Mouse (Mus musculus) kidney, adult 2 months (tissue): ENCODE results near the gene Rai1. TPM values are rescaled to one million over a fixed set of nuclear protein-coding genes. Genes with fewer than 3 reads are reported as not detected.

ENCODE experiments used
- DNase-seq: peaks from one replicate; pipeline ENCODE4 v3.0.0; 2021
- H3K27ac ChIP-seq: fragments of 200-500 bp; 2 replicates; pipeline ENCODE4 v1.5.1; 2012; ENCODE audit warnings: low read depth, low read length, control low read depth, inconsistent platforms; ENCODE audit not compliant: insufficient read depth
- H3K27me3 ChIP-seq: fragments of 200-500 bp; replicated peaks from 2 replicates; pipeline ENCODE4 v1.6.1; 2012; ENCODE audit warnings: mild to moderate bottlenecking, moderate library complexity, low read length, inconsistent platforms; ENCODE audit not compliant: control insufficient read depth, insufficient read depth
- H3K36me3 ChIP-seq: fragments of 200-500 bp; 2 replicates; pipeline ENCODE4 v1.6.1; 2012; ENCODE audit warnings: mild to moderate bottlenecking, moderate library complexity, low read length, inconsistent platforms; ENCODE audit not compliant: control insufficient read depth, insufficient read depth
- H3K4me1 ChIP-seq: fragments of 200-500 bp; 2 replicates; pipeline ENCODE4 v1.6.1; 2011; ENCODE audit warnings: low read length; ENCODE audit not compliant: control insufficient read depth, insufficient read depth
- H3K4me3 ChIP-seq: fragments of 200-500 bp; 2 replicates; pipeline ENCODE4 v1.5.1; 2011; ENCODE audit warnings: mild to moderate bottlenecking, low read depth, low read length, control low read depth; ENCODE audit not compliant: insufficient read depth
- CTCF ChIP-seq: fragments of 200-500 bp; conservative IDR thresholded peaks from 2 replicates; pipeline ENCODE4 v1.5.1; 2011; ENCODE audit warnings: low read depth, mild to moderate bottlenecking, control low read depth, low read length, moderate library complexity, mixed read lengths; ENCODE audit not compliant: insufficient read depth, insufficient read length
- POLR2A ChIP-seq: fragments of 200-500 bp; IDR thresholded peaks from one replicate; pipeline ENCODE4 v1.6.1; 2011; ENCODE audit warnings: low read depth, low read length, control low read depth
- WGBS: fragments of 180-500 bp; shearing (Covaris S2); methylation state at CpG from one replicate; pipeline ENCODE4 v1.1.7; 2018; 5-methylcytosine and 5-hydroxymethylcytosine counted together
- polyA plus RNA-seq: library from polyadenylated mRNA; depleted of rRNA; stranded (reverse); fragments of >200 nt; gene quantifications from 2 replicates; pipeline ENCODE4 v1.2.3, GENCODE M21; 2012

Gene Rai1
- polyA plus RNA-seq, 1 experiment: 26.1 TPM

DNA sequence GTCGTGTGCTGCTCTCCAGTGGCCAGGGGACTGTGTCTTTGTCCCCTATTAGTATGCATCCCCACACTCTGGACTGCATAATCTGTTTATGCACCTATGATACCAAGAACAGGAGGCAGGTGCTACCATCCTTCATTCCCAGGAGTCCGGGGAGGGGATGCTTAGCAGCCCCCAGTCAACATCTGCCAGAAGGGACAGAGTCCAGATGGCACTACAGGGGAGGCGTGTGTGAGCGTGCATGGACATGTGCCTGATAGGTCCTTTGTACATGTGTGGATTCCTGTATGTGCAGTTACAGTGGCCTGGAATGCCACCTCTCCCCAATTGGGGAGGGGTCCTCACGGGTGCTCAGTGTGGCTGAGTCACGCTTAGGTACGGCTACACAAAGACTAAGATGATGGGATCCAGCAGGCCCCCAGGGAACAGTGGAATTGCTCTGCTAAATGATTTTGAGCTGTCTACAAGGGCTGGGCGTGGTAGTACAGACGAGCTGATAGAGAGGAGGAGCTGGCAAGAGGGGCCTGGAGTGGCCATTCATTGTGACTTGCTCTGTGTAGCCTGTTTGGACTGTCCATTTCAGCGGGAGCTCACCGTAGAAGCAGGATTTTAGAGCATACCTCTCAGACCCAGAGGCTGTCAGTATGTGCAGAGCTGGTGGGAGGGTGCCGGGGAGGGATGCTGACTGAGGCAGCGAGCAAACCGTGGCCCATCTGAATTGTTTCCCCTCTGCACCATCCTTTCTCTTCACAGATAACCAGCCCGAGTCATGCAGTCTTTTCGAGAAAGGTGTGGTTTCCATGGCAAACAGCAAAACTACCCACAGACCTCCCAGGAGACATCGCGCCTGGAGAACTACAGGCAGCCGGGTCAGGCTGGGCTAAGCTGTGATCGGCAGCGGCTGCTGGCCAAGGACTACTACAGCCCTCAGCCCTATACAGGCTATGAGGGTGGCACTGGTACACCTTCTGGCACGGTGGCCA is 79.8 kb downstream of the Rai1 start:
- WGBS: 79% methylated on average over 22 of the region's 22 CpGs
- no peak for TF ChIP-seq CTCF
- Histone ChIP-seq H3K27ac (no peak overlapping the region), H3K4me1 (peaks cover 16% of the 10 kb centered on the region), H3K36me3 (no peaks in the 10 kb centered on the region), H3K27me3 (no peaks in the 10 kb centered on the region), H3K4me3 (no peak overlapping the region)
- DNase-seq: no peak

- no peak for DNase-seq
- TF ChIP-seq CTCF: no peak
- TF ChIP-seq POLR2A: no peak
- 76% methylated on average over 20 of the region's 20 CpGs for WGBS
- no peaks in the 10 kb centered on the region for H3K27me3 ChIP-seq
- H3K4me3 ChIP-seq: no peak overlapping the region
- H3K4me1 ChIP-seq: peaks cover 16% of the 10 kb centered on the region
- H3K27ac ChIP-seq: no peak overlapping the region
- no peaks in the 10 kb centered on the region for H3K36me3 ChIP-seq
These were observed 80.8 kb downstream of the Rai1 start for GRCm38 (mm10) chr11:60185396-60186231.

DNA sequence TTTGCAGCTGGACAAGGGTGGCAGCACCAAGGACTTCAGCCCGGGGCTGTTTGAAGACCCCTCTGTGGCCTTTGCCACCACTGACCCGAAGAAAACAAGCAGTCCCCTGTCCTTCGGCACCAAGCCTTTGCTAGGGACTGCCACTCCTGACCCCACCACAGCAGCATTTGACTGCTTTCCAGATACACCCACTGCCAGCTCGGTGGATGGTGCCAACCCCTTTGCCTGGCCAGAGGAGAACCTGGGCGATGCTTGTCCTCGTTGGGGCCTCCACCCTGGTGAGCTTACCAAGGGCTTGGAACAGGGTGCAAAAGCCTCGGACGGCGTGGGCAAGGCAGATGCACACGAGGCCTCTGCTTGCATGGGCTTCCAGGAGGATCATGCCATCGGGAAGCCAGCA is 82.3 kb downstream of the Rai1 start:
- DNase-seq: no peak
- no peak overlapping the region for H3K27ac ChIP-seq
- H3K27me3 ChIP-seq: no peaks in the 10 kb centered on the region
- no peaks in the 10 kb centered on the region for H3K36me3 ChIP-seq
- peaks cover 12% of the 10 kb centered on the region for H3K4me1 ChIP-seq
- WGBS: 87% methylated on average over 11 of the region's 11 CpGs
- no peak overlapping the region for H3K4me3 ChIP-seq
- TF ChIP-seq POLR2A (no peak), CTCF (no peak)

- TF ChIP-seq POLR2A (no peak), CTCF (no peak)
- Histone ChIP-seq H3K4me3 (no peak overlapping the region), H3K27me3 (no peaks in the 10 kb centered on the region), H3K4me1 (0 out of 2 replicates have a peak, but pooled peaks cover 4% of the 10 kb centered on the region), H3K27ac (no peak overlapping the region), H3K36me3 (no peaks in the 10 kb centered on the region)
- no peak for DNase-seq
- 86% methylated on average over 25 of the region's 25 CpGs for WGBS
These were observed 83.6 kb downstream of the Rai1 start for GRCm38 (mm10) chr11:60188275-60188853.

- peak; percentile 24 for DNase-seq
- H3K36me3 ChIP-seq: no peaks in the 10 kb centered on the region
These were observed 84.8 kb downstream of the Rai1 start for GRCm38 (mm10) chr11:60189501-60190040.

DNA sequence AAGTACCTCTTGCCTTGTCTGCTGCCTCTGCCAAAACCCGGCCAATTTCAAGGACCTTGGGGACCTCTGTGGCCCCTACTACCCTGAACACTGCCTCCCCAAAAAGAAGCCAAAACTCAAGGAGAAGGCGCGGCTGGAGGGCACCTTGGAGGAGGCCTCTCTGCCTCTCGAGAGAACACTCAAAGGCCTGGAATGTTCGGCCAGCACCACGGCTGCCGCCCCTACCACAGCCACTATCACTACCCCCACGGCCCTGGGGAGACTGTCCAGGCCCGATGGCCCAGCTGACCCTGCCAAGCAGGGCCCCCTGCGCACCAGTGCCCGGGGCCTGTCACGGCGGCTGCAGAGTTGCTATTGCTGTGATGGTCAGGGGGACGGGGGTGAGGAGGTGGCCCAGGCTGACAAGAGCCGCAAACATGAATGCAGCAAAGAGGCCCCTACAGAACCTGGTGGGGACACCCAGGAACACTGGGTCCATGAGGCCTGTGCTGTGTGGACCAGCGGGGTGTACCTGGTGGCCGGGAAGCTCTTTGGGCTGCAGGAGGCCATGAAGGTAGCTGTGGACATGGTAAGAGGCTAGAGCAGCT is 85.3 kb downstream of the Rai1 start:
- Histone ChIP-seq H3K27ac (no peak overlapping the region), H3K36me3 (no peaks in the 10 kb centered on the region; the same call in 1 of the 2 replicates), H3K27me3 (no peaks in the 10 kb centered on the region), H3K4me3 (no peak overlapping the region), H3K4me1 (no peaks in the 10 kb centered on the region)
- DNase-seq: no peak
- WGBS: 85% methylated on average over 17 of the region's 17 CpGs
- TF ChIP-seq CTCF (no peak), POLR2A (no peak)

More at GRCm38 (mm10) chr11:60189501-60190040, 84.8 kb downstream of the Rai1 start:
- WGBS: 68% methylated on average over 21 of the region's 21 CpGs
- H3K4me3 ChIP-seq: no peak overlapping the region
- TF ChIP-seq CTCF: no peak
- no peak for TF ChIP-seq POLR2A
- no peaks in the 10 kb centered on the region for H3K4me1 ChIP-seq
- H3K27ac ChIP-seq: no peak overlapping the region
- no peaks in the 10 kb centered on the region for H3K27me3 ChIP-seq
